Comparison of ENCODE assay signal across 8 mouse cellular contexts in the genomic region with DNA sequence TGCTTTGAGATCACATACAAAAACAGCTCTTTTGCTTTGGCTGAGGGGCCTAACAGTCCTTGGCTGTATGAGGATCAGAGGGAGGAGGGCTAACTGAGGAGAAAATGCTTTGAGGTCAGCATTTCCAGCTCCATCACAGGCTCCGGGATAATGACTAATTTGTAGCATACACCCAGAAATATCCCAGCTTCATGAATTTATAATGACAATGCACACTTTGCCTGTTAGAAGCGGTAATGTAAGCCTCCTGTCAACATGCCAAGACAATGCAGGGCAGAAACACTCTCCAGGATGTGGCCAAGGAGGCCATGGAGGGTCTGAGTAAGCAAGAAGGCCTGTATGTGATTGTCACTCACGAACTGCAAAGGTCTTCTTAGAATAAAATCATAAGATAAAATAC. TPM values are rescaled to one million over a fixed set of nuclear protein-coding genes. Genes with fewer than 3 reads are reported as not detected.
DNase-seq lines count a peak whose midpoint lies in the region; ATAC-seq and TF ChIP-seq lines count a peak whose summit lies in the region.
"Had no signal": no experiment of that assay in that cellular context is flagged by ENCODE, and none has a peak within 500 bp of the region (broad histone marks: within the 10 kb centered on the region; RNA-seq: fewer than 3 reads in every experiment).

No protein-coding gene starts in this region.

- H3K36me3 ChIP-seq in lung, embryonic 14.5 days (ENCODE audit: insufficient read depth): peaks cover 10% of the 10 kb centered on the region; the same call in 1 of the 2 replicates
- peaks cover 14% of the 10 kb centered on the region for H3K36me3 ChIP-seq in forebrain, embryonic 13.5 days (ENCODE audit: poor library complexity, severe bottlenecking)
- peaks cover 20% of the 10 kb centered on the region for H3K36me3 ChIP-seq in limb, embryonic 10.5 days
- H3K36me3 ChIP-seq in stomach, embryonic 15.5 days: no peaks in the 10 kb centered on the region

- no peaks in the 10 kb centered on the region for H3K9me3 ChIP-seq in lung, embryonic 14.5 days (ENCODE audit: low read depth, low read length)
- H3K9me3 ChIP-seq in forebrain, embryonic 13.5 days (replicated peaks): no peaks in the 10 kb centered on the region
- no peaks in the 10 kb centered on the region for H3K9me3 ChIP-seq in limb, embryonic 10.5 days (replicated peaks)
- no peaks in the 10 kb centered on the region for H3K9me3 ChIP-seq in stomach, embryonic 15.5 days

- H3K27ac ChIP-seq in lung, embryonic 14.5 days (ENCODE audit: low read depth): peak overlapping the region; percentile 18; the same call in 1 of the 2 replicates
- peak overlapping the region; percentile 65 for H3K27ac ChIP-seq in forebrain, embryonic 13.5 days
- H3K27ac ChIP-seq in limb, embryonic 10.5 days: no peak overlapping the region
- peak overlapping the region; percentile 96 for H3K27ac ChIP-seq in stomach, embryonic 15.5 days

- WGBS in lung, embryonic 14.5 days: 26% methylated on average over 3 of the region's 3 CpGs
- WGBS in forebrain, embryonic 13.5 days: 38% methylated on average over 3 of the region's 3 CpGs
- WGBS in limb, embryonic 10.5 days: 67% methylated on average over 3 of the region's 3 CpGs
- 21% methylated on average over 3 of the region's 3 CpGs for WGBS in stomach, embryonic 15.5 days

- peak overlapping the region; percentile 95 for H3K4me3 ChIP-seq in lung, embryonic 14.5 days (ENCODE audit: low read depth, low read length)
- peak overlapping the region; percentile 90 for H3K4me3 ChIP-seq in forebrain, embryonic 13.5 days
- peak overlapping the region; percentile 93 for H3K4me3 ChIP-seq in limb, embryonic 10.5 days
- peak overlapping the region; percentile 95 for H3K4me3 ChIP-seq in stomach, embryonic 15.5 days (replicated peaks)

- peak overlapping the region; percentile 85 for H3K4me2 ChIP-seq in lung, embryonic 14.5 days
- H3K4me2 ChIP-seq in forebrain, embryonic 13.5 days: peak overlapping the region; percentile 90
- H3K4me2 ChIP-seq in stomach, embryonic 15.5 days: peak overlapping the region; percentile 61

- TF ChIP-seq CTCF in lung, embryonic 14.5 days (IDR thresholded peaks at IDR 0.05; ENCODE audit: low read depth): no peak

- H3K4me1 ChIP-seq in lung, embryonic 14.5 days (ENCODE audit: insufficient read depth): peaks cover 10% of the 10 kb centered on the region; the same call in 1 of the 2 replicates
- peaks cover 61% of the 10 kb centered on the region for H3K4me1 ChIP-seq in forebrain, embryonic 13.5 days
- H3K4me1 ChIP-seq in limb, embryonic 10.5 days: peaks cover 55% of the 10 kb centered on the region
- peaks cover 10% of the 10 kb centered on the region for H3K4me1 ChIP-seq in stomach, embryonic 15.5 days

- no peak for ATAC-seq in lung, embryonic 14.5 days (ENCODE audit: insufficient read depth)
- ATAC-seq in forebrain, embryonic 13.5 days: no peak
- ATAC-seq in stomach, embryonic 15.5 days (ENCODE audit: insufficient read depth, low FRiP score, low read depth): no peak
- ATAC-seq in CD4-positive, CD25-positive, alpha-beta regulatory T cell, adult 4 months: no peak

- peak; percentile 61 for DNase-seq in lung, embryonic 14.5 days
- DNase-seq in lung, postnatal 25 days (ENCODE audit: low spot score): no peak
- DNase-seq in limb, embryonic 10.5 days (ENCODE audit: low spot score): no peak
- DNase-seq in kidney, postnatal 14 days: no peak
- DNase-seq: thymus, postnatal 14 days had no signal

- H3K9ac ChIP-seq in lung, embryonic 14.5 days: peak overlapping the region; percentile 92; the same call in 1 of the 2 replicates
- H3K9ac ChIP-seq in forebrain, embryonic 13.5 days: peak overlapping the region; percentile 96
- peak overlapping the region; percentile 10; the same call in 1 of the 2 replicates for H3K9ac ChIP-seq in stomach, embryonic 15.5 days

- H3K27me3 ChIP-seq in lung, embryonic 14.5 days (ENCODE audit: insufficient read depth, low read length): no peaks in the 10 kb centered on the region
- no peaks in the 10 kb centered on the region for H3K27me3 ChIP-seq in forebrain, embryonic 13.5 days
- peaks cover 2% of the 10 kb centered on the region for H3K27me3 ChIP-seq in limb, embryonic 10.5 days (ENCODE audit: low read depth, poor library complexity, severe bottlenecking)
- no peaks in the 10 kb centered on the region for H3K27me3 ChIP-seq in stomach, embryonic 15.5 days (replicated peaks)

RNA-seq across cellular contexts. Expression of gene Rgmb, which starts 7.0 kb away (rescaled TPM):
- 17.6 and 18.9 TPM in 2 replicates for polyA plus RNA-seq in lung, embryonic 14.5 days (2014; fragmentation: Nextera tagmentation; extraction: Ambion mirVana)
- polyA plus RNA-seq in forebrain, embryonic 13.5 days (2015; fragmentation: Nextera tagmentation; extraction: Ambion mirVana): 39.2 and 44.4 TPM in 2 replicates
- 9.0 and 14.2 TPM in 2 replicates for polyA plus RNA-seq in limb, embryonic 10.5 days (2016; fragmentation: Nextera tagmentation; extraction: Ambion mirVana)
- 49.6 and 53.1 TPM in 2 replicates for polyA plus RNA-seq in stomach, embryonic 15.5 days (2015; fragmentation: Nextera tagmentation; extraction: Ambion mirVana)
- polyA plus RNA-seq in CD4-positive, CD25-positive, alpha-beta regulatory T cell, adult 4 months (2017; shearing (Covaris generic)): under 1 TPM; 0.56 to 0.60 TPM

Comparison
In these comparisons a context has a peak if more than half of its experiments do, and no peak if none do; other contexts are left out.
1. H3K9ac ChIP-seq: peak in every context shown above with its lines; median percentile 96 in forebrain, embryonic 13.5 days; 92 in lung, embryonic 14.5 days; 10 in stomach, embryonic 15.5 days.